Mouse (Mus musculus) yolk sac, embryonic 10.5 days (tissue): ENCODE data around the gene Tead4.
A peak's percentile ranks its signal among the peaks of the same experiment; 100 is the strongest.

Source experiments
- DNase-seq: peaks from one replicate; pipeline ENCODE4 v3.0.0-alpha.2; 2017; ENCODE audit warnings: low spot score

Tead4 gene

DNA sequence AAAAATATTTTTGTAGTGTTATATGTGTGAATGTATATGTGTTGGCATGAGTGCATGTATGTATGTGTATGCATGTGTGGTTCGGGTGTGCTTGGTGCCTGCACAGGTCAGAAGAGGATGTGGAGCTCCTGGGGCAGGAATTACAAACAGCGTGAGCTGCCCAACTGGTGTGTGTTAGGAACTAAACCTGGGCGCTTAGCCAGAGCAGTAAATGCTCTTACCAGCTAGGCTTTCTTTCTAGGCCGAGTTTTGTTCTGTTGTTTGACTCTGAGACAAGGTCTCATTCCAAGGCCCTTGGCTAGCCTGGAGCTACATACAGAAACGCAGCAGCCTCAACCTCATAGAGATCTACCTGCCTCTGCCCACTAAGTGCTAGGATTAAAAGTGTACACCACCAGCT, 9.3 kb downstream of the Tead4 start:
- no peak for DNase-seq

GRCm38 (mm10) chr6:128288681-128289080, 11.9 kb downstream of the Tead4 start:
- DNase-seq, result no peak

DNA sequence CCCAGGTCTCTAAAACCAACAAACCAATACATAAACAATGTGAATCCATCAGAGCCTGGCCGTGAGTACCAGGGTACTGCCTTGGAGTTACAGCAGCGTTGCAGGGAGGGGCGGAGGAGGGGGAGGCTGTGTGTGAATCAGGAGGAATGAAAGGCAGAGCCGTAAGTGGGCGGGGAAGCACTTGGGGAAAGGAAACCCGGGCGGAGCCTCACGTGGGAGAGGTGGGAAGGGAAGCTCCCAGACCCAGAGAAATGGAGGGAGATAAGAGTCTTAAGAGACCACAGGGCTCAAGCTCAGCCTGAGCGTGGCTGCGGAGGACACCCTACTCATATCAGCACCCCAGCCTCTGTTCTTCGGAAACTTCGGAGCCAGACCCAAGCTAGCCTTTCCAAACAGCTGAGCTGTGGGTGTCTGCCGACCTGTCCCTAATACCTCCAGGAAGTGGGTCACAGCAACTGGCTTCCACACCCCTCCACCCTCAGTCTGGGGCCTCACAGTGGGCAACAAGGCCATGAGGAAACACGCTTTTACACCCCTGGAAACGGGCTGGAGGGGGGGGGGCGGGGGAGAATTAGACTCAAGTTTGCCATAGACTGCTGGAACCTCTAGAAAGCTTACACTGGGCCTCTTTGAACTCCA, 14.7 kb downstream of the Tead4 start:
- DNase-seq, result peak; percentile 88

GRCm38 (mm10) chr6:128282126-128282525, 18.5 kb downstream of the Tead4 start:
- no peak for DNase-seq

GRCm38 (mm10) chr6:128280472-128281145, 20.0 kb downstream of the Tead4 start:
- DNase-seq, result peak; percentile 69

GRCm38 (mm10) chr6:128279608-128280007, 21.0 kb downstream of the Tead4 start:
- no peak for DNase-seq

GRCm38 (mm10) chr6:128279099-128279498, 21.5 kb downstream of the Tead4 start:
- DNase-seq, result no peak

DNA sequence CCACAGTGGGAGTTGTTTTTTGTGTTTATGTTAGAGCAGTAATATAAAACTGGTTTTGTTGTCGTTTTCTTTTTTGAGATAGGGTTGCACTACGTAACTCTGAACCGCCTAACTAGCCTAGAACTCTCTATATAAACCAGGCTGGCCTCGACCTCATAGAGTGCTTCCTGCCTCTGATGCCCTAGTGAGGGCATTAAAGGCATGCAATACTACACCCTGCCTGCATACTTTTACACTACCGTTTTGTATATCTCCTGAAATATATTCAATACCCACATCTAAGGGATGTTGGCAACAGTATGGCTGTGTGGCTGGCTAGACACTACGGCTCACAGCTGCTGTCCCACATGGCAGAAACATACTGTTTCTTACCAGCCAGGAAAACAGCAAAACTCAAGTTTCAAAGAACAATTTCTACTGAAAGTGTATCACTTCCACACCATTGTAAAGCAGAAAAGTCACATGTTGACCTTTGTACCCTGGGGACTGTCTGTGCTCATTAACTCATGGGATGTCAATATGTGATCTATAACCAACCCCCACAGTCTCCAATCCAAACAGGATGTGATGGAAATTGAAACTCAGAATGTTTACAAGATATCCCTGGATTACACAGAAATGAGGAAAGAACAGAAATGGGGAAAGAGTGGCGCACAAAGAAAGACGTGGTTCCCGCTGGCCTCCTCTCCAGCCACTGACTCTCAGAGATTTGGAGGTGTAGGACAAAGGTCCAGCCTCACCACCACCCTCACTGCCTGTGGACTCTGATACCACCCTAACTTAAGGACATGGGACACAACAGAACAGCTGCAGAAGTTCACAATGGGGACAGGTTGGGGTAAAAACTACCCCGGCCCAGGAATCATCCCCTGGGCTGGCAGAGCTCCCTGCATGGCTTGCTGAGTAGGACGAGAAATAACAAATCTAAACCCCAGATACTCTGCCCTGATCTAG, 23.2 kb downstream of the Tead4 start:
- DNase-seq, result peak; percentile 80

- no peak for DNase-seq
Observed at GRCm38 (mm10) chr6:128276349-128276748, 24.3 kb downstream of the Tead4 start.

DNA sequence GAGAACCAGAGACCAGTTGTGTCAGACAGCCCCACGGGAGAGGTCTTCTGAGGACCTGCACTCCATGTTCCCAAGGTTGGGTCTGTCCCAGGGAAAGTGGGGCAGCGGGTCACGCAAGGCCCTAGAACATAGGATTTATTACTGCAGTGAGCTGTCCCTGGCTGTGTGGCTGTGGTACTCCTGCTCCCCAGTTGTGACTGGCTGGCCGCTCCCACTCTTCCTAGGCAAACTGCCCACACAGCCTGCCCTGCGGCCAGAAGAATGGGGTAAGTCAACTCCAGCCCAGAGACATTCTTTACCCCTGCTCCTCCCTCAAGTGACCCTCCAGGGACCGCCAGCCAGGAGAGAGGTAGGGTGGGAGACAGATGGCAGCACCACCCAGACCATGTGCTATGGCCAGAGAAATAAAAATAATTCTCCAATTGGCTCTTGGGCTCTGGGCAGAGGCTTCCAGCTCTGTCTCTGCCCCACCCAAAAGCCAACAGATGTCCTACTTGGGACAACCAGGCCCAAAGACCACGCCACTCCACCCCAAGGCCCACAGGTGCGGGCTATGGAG, 25.0 kb downstream of the Tead4 start:
- DNase-seq, result no peak

DNA sequence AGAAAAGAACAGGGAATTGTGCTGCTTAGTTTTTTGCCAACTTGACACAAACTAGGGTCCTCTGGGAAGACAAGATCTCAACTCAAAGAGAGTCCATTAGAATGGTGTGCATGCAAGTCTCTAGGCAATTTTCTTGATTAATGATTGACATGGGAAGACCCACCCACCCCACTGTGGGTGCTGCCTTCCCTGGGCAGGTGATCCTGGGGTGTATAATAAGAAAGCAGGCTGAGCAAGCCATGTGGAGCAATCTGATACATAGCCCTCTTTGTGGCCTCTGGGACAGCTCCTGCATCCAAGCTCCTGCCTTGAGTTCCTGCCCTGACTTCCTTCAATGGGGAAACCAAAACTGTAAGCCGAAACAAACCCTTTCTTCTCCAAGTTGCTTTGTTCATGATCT, 27.1 kb downstream of the Tead4 start:
- no peak for DNase-seq

- no peak for DNase-seq
Observed at GRCm38 (mm10) chr6:128272754-128273153, 27.9 kb downstream of the Tead4 start.

GRCm38 (mm10) chr6:128269850-128270249, 30.8 kb downstream of the Tead4 start:
- no peak for DNase-seq

- DNase-seq, result no peak
Observed at GRCm38 (mm10) chr6:128264870-128265526, 35.6 kb downstream of the Tead4 start.

DNA sequence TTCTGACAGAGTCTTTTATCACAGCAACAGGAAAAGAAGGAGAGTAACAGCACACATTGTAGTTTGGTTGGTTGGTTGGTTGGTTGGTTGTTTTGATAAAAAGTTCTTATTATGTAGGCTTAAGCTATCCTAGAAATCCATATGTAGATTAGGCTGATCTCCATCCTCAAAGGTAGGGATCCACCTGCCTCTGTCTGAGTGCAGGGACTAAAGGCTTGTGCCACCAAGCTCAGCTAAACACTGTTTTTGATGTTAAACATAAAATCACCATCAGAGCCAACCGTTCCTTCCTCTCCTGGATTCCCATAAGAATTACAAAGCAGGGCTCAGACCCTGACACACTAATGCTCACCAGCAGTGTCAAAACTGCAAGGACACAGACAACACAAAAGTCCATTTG, 39.1 kb downstream of the Tead4 start:
- no peak for DNase-seq

DNA sequence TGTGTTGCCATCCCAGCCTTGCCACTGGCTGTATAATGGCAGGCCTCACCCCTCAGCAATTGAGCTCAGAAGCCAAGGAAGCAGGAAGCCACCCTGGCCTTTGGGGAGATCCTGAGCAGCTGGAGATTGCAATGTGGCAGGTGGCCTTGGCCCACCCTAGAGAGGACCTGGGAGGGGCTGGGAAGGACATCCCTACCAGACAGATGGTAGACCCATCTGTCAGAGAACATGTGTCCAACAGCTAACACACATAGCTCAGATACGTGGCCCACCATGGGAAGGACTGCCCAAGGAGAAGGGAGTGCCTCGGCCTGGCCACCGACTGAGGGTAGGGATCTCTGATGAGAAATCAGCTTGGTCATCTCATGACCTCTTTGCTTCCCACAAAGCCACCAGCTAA, 41.4 kb downstream of the Tead4 start:
- no peak for DNase-seq

GRCm38 (mm10) chr6:128255941-128256340, 44.7 kb downstream of the Tead4 start:
- DNase-seq, result no peak

- no peak for DNase-seq
Observed at GRCm38 (mm10) chr6:128255292-128255691, 45.3 kb downstream of the Tead4 start.

GRCm38 (mm10) chr6:128254551-128254950, 46.1 kb downstream of the Tead4 start:
- no peak for DNase-seq

GRCm38 (mm10) chr6:128253111-128253510, 47.5 kb downstream of the Tead4 start:
- no peak for DNase-seq

DNA sequence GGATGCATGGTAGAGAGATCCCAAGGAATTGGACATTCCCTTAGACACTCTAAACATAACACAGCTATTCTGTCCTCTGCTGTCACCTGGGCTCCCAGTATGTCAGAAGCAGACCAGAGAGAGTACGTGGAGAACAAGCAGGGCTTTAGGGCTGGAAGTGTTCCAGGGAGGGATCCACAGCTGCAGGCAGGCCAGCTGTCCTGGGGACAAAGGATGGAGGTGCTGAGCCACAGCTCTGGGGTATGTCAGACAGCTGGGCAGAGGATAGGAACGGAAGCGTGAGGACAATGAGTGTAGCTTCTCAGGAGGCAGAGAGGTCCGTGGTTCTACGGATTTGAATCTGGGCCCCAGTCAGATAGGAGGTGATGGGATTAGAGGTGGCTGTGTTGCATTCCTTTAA, 50.0 kb downstream of the Tead4 start:
- DNase-seq, result no peak
